8 mouse cellular contexts compared by ENCODE assay signal in the genomic region with DNA sequence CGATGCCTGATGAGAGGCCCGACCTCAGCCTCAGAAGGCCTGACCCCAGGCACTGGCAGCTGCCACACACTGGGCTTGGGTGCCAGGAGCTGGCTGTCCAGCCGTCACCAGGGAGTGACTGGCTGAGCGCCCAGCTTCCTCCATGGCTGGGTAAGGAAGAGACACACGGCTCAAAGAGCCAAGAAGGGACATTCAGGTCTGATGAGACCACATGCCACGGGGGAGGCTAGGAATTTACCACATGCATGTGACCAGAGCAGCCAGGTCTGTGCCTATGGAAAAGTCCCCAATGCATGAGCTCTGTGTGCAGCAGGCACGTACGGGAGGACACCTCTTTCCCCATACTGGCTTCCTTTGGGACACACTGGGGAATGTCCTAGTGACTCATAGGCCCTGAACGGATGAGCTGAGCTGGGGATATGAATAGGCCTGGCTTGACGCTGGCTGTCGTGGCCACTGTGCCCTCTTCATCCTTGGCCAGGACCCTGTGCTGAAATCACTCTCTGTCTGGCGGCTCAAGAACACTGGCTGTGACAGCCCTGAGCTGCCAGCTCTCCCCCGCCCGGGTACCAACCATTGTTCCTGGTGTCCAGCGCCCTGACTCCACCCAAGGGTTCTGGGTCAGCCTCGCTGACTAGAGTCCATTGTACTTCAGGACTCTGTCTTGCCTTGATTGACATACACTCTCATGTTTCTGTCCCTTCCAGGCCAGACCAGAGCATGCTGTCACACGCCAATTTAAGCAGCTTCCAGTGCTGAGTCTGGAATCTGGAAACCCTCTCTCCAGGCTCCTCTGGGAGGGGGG. TPM values are rescaled to one million over a fixed set of nuclear protein-coding genes. Genes with fewer than 3 reads are reported as not detected.
DNase-seq lines count a peak whose midpoint lies in the region; ATAC-seq and TF ChIP-seq lines count a peak whose summit lies in the region.

No protein-coding gene starts in this region.

- no peak for ATAC-seq in granulocyte monocyte progenitor cell, adult 5-6 weeks (replicated peaks; ENCODE audit: poor library complexity, severe bottlenecking)
- no peak for ATAC-seq in megakaryocyte, adult 5-6 weeks (ENCODE audit: poor library complexity, severe bottlenecking)

- H3K27ac ChIP-seq in gastrocnemius, adult 2 months, result peak overlapping the region; percentile 94

- DNase-seq in layer of hippocampus, adult 9-11 months, result peak; percentile 47
- DNase-seq in layer of hippocampus, adult 18-20 months (ENCODE audit: low spot score in 2 of 2), result no peak
- peak; percentile 85 for DNase-seq in adrenal gland, postnatal 14 days
- peak; percentile 94 for DNase-seq in gastrocnemius, adult 2 months
- peak; percentile 86 for DNase-seq in heart, postnatal 4 days
- peak; percentile 25 for DNase-seq in lung, postnatal 25 days (ENCODE audit: low spot score)

- H3K4me3 ChIP-seq in gastrocnemius, adult 2 months, result peak overlapping the region; percentile 54

- intact Hi-C loops in gastrocnemius, adult 2 months (cut with DNase I), result no loop called here

- TF ChIP-seq CTCF in gastrocnemius, adult 2 months (IDR thresholded peaks at IDR 0.05), result no peak

RNA-seq across cellular contexts. Expression of a gene that starts 9.3 kb away (rescaled TPM):
- total RNA-seq in layer of hippocampus, adult 18-20 months (2021), result 1 to 10 TPM; 1.1 to 1.3 TPM
- total RNA-seq in adrenal gland, postnatal 14 days (2021), result 0.07 and 0.23 TPM in 2 replicates
- 100 to 1,000 TPM; 319 to 413 TPM for total RNA-seq in gastrocnemius, adult 2 months (2021)
- 100 to 1,000 TPM; 194 to 208 TPM for total RNA-seq in heart, postnatal 4 days (2021)
- 0.06 and 0.92 TPM in 2 replicates for total RNA-seq in granulocyte monocyte progenitor cell, adult 5-6 weeks (2014; fragmentation: Nextera tagmentation)
- 1.2 and 1.9 TPM in 2 replicates for total RNA-seq in granulocyte monocyte progenitor cell, adult 5-6 weeks (2017)
- 0.29 and 0.39 TPM in 2 replicates for total RNA-seq in megakaryocyte, adult 5-6 weeks (2015)
- total RNA-seq in megakaryocyte, adult 5-6 weeks (2017), result 0.12 and 0.22 TPM in 2 replicates

Comparison
In these comparisons a context has a peak if more than half of its experiments do, and no peak if none do; other contexts are left out.
1. DNase-seq: peak in layer of hippocampus, adult 9-11 months (single experiment), adrenal gland, postnatal 14 days (single experiment), gastrocnemius, adult 2 months (single experiment), heart, postnatal 4 days (single experiment) and lung, postnatal 25 days (single experiment); none in layer of hippocampus, adult 18-20 months (0 of 2).
2. RNA of a gene that starts 9.3 kb away (total RNA-seq): 319 to 413 TPM in gastrocnemius, adult 2 months and 194 to 208 TPM in heart, postnatal 4 days; 0.06 to 1.9 TPM in granulocyte monocyte progenitor cell, adult 5-6 weeks, 1.1 to 1.3 TPM in layer of hippocampus, adult 18-20 months, 0.12 to 0.39 TPM in megakaryocyte, adult 5-6 weeks and 0.07 to 0.23 TPM in adrenal gland, postnatal 14 days; every median in the first group is over 10 times any median in the second.